Mouse (Mus musculus): ENCODE measurements around the gene Setdb1. TPM values are rescaled to one million over a fixed set of nuclear protein-coding genes. Genes with fewer than 3 reads are reported as not detected.
"Not testable (repeated sequence)": the region's sequence is repeated elsewhere in the genome, so short reads cannot be mapped to it uniquely, and the experiment has no call there.

Setdb1 gene
- 10 to 100 TPM; 20.2 to 26.6 TPM for polyA plus RNA-seq (2017; shearing (Covaris generic))

- peak; percentile 92 for ATAC-seq
Measured at GRCm38 (mm10) chr3:95356701-95357449, at the start of gene Setdb1. Gene Setdb1 (minus strand): TSS chr3:95357202.

- no peak for ATAC-seq
Measured at GRCm38 (mm10) chr3:95402741-95403140, 45.7 kb upstream of the Setdb1 start, which contains the start of gene 4930558C23Rik. Gene 4930558C23Rik (minus strand): TSS chr3:95402841.

GRCm38 (mm10) chr3:95394385-95394784, 37.4 kb upstream of the Setdb1 start:
- peak; percentile 65 for ATAC-seq

- ATAC-seq: peak; percentile 81
Measured at GRCm38 (mm10) chr3:95385401-95386075, 28.5 kb upstream of the Setdb1 start.

- ATAC-seq: no peak
Measured at GRCm38 (mm10) chr3:95373208-95373607, 16.2 kb upstream of the Setdb1 start.

- ATAC-seq: no peak
Measured at GRCm38 (mm10) chr3:95370101-95370500, 13.1 kb upstream of the Setdb1 start.

GRCm38 (mm10) chr3:95360276-95360675, 3.3 kb upstream of the Setdb1 start:
- ATAC-seq: not testable (repeated sequence)

- ATAC-seq: no peak
Measured at GRCm38 (mm10) chr3:95357746-95358145, 744 bp upstream of the Setdb1 start.

- ATAC-seq: not testable (repeated sequence)
Measured at GRCm38 (mm10) chr3:95355911-95356544, 974 bp downstream of the Setdb1 start.

- peak; percentile 63 for ATAC-seq
Measured at GRCm38 (mm10) chr3:95349491-95349890, 7.5 kb downstream of the Setdb1 start.

- not testable (repeated sequence) for ATAC-seq
Measured at GRCm38 (mm10) chr3:95348343-95348742, 8.7 kb downstream of the Setdb1 start.

- no peak for ATAC-seq
Measured at GRCm38 (mm10) chr3:95346454-95346853, 10.5 kb downstream of the Setdb1 start.

GRCm38 (mm10) chr3:95343356-95344000, 13.5 kb downstream of the Setdb1 start:
- ATAC-seq: not testable (repeated sequence)

- ATAC-seq: no peak
Measured at GRCm38 (mm10) chr3:95338251-95338650, 18.8 kb downstream of the Setdb1 start.

- ATAC-seq: no peak
Measured at GRCm38 (mm10) chr3:95337345-95337744, 19.7 kb downstream of the Setdb1 start.

GRCm38 (mm10) chr3:95331528-95331927, 25.5 kb downstream of the Setdb1 start:
- no peak for ATAC-seq

- ATAC-seq: no peak
Measured at GRCm38 (mm10) chr3:95328803-95329404, 28.1 kb downstream of the Setdb1 start.

- ATAC-seq: no peak
Measured at GRCm38 (mm10) chr3:95324454-95325144, 32.4 kb downstream of the Setdb1 start.

- no peak for ATAC-seq
Measured at GRCm38 (mm10) chr3:95323429-95323828, 33.6 kb downstream of the Setdb1 start.

- no peak for ATAC-seq
Measured at GRCm38 (mm10) chr3:95319701-95320625, 37.0 kb downstream of the Setdb1 start.

- no peak for ATAC-seq
Measured at GRCm38 (mm10) chr3:95319110-95319509, 37.9 kb downstream of the Setdb1 start.

Measured in CD4-positive, CD25-positive, alpha-beta regulatory T cell, adult 4 months (primary cell).